ENCODE assay signal across 13 mouse cellular contexts in genomic region chr3:54589976-54590375, GRCm38 (mm10).
A peak's percentile ranks its signal among the peaks of the same experiment; 100 is the strongest.
DNase-seq lines count a peak whose midpoint lies in the region; ATAC-seq lines count a peak whose summit lies in the region.
"Had no signal": no experiment of that assay in that cellular context is flagged by ENCODE, and none has a peak within 500 bp of the region (broad histone marks: within the 10 kb centered on the region; RNA-seq: fewer than 3 reads in every experiment).

No protein-coding gene starts in this region.

- DNase-seq in adrenal gland, postnatal 14 days, result peak; percentile 4
- no peak for DNase-seq in adrenal gland, adult 2 months
- DNase-seq in T-cell, adult 2 months (ENCODE audit: low spot score), result peak; percentile 48
- DNase-seq in thymus, adult 18-20 months, result peak; percentile 53 to 62
- DNase-seq in yolk sac, embryonic 10.5 days (ENCODE audit: low spot score), result no peak
- DNase-seq in cerebellum, postnatal 14 days, result no peak
- no peak for DNase-seq in left cerebral cortex, adult 11 months (ENCODE audit: low spot score)
- DNase-seq: adrenal gland, postnatal 10 days; cerebellum, adult 11-12 months; gastrocnemius, postnatal 10 days; kidney, postnatal 25 days; right cerebral cortex, postnatal 14 days had no signal

- peak; percentile 87 for ATAC-seq in megakaryocyte, adult 5-6 weeks (ENCODE audit: poor library complexity, severe bottlenecking)

Comparison
In these comparisons a context has a peak if more than half of its experiments do, and no peak if none do; other contexts are left out.
1. DNase-seq: peak in adrenal gland, postnatal 14 days (single experiment), T-cell, adult 2 months (single experiment) and thymus, adult 18-20 months (2 of 2); none in adrenal gland, adult 2 months (single experiment), yolk sac, embryonic 10.5 days (single experiment), cerebellum, postnatal 14 days (0 of 2) and left cerebral cortex, adult 11 months (single experiment).